Mouse (Mus musculus) liver, embryonic 14.5 days (tissue): ENCODE measurements around the gene Ttn. TPM values are rescaled to one million over a fixed set of nuclear protein-coding genes. Genes with fewer than 3 reads are reported as not detected.

Experiments
- ATAC-seq: fragments of 200-750 bp; cut with Nextera tagmentation; 2 replicates; pipeline ENCODE4 v1.8.0; 2017; ENCODE audit warnings: moderate number of reproducible peaks, mild to moderate bottlenecking, moderate library complexity; ENCODE audit not compliant: insufficient read depth
- DNase-seq, 3 experiments: peaks; one replicate each; pipeline ENCODE4 v3.0.0-alpha.2; 2012 to 2013; ENCODE audit warnings: low read depth in 3 of 3, low spot score in 3 of 3
- H3K27ac ChIP-seq: fragments of 300-500 bp; sonication (generic); 2 replicates; pipeline ENCODE4 v1.5.1; 2014; ENCODE audit warnings: moderate library complexity, mild to moderate bottlenecking, control low read depth, inconsistent platforms
- H3K27me3 ChIP-seq: fragments of 300-500 bp; sonication (generic); 2 replicates; pipeline ENCODE4 v1.6.1; 2014; ENCODE audit warnings: mild to moderate bottlenecking, low read length, moderate library complexity; ENCODE audit not compliant: control insufficient read depth, insufficient read depth
- H3K36me3 ChIP-seq: fragments of 300-500 bp; sonication (generic); replicated peaks from 2 replicates; pipeline ENCODE4 v1.6.1; 2014; ENCODE audit warnings: low read depth; ENCODE audit not compliant: control insufficient read depth, insufficient read depth
- H3K4me1 ChIP-seq, 2 experiments: fragments of 200-500 bp in 1 of 2; fragments of 300-500 bp in 1 of 2; sonication (generic) in 1 of 2; replicated peaks; 2 replicates each; pipeline ENCODE4 v1.6.1; 2012 to 2014; ENCODE audit warnings: antibody characterized with exemption in 1 of 2, inconsistent platforms in 1 of 2, low read length in 1 of 2; ENCODE audit not compliant: control insufficient read depth in 2 of 2, insufficient read depth in 2 of 2
- H3K4me2 ChIP-seq: fragments of 300-500 bp; sonication (generic); 2 replicates; pipeline ENCODE4 v1.6.1; 2014; ENCODE audit warnings: low read depth, mild to moderate bottlenecking, control low read depth, moderate library complexity
- H3K4me3 ChIP-seq, 2 experiments: fragments of 200-500 bp in 1 of 2; fragments of 300-500 bp in 1 of 2; sonication (generic) in 1 of 2; 2 replicates each; pipeline ENCODE4 v1.5.1; 2012 to 2014; ENCODE audit warnings: low read depth in 2 of 2, low read length in 2 of 2, mild to moderate bottlenecking in 2 of 2, control low read depth in 1 of 2, inconsistent platforms in 1 of 2, moderate library complexity in 1 of 2; ENCODE audit not compliant: insufficient read depth in 1 of 2
- H3K9ac ChIP-seq: fragments of 300-500 bp; sonication (generic); replicated peaks from 2 replicates; pipeline ENCODE4 v1.6.1; 2014; ENCODE audit warnings: mild to moderate bottlenecking, control low read depth, moderate library complexity
- H3K9me3 ChIP-seq: fragments of 300-500 bp; sonication (generic); 2 replicates; pipeline ENCODE4 v1.6.1; 2016; ENCODE audit warnings: low read length, mixed read lengths; ENCODE audit not compliant: control insufficient read depth
- CTCF ChIP-seq: IDR thresholded peaks from 2 replicates; pipeline ENCODE4 v1.5.1; 2016; ENCODE audit warnings: antibody characterized with exemption, low read depth, control low read depth
- EP300 ChIP-seq: IDR thresholded peaks from 2 replicates; pipeline ENCODE4 v1.6.1; 2016; ENCODE audit warnings: antibody characterized with exemption, low read depth
- WGBS: fragments of 180-500 bp; shearing (Covaris S2); extraction: QIAGEN DNeasy Blood & Tissue Kit; methylation state at CpG from one replicate; pipeline ENCODE4 v1.1.7; 2014; ENCODE audit not compliant: insufficient replicate concordance; 5-methylcytosine and 5-hydroxymethylcytosine counted together
- polyA plus RNA-seq, 2 experiments: library from polyadenylated mRNA; depleted of rRNA in 1 of 2; stranded (reverse) in 1 of 2; unstranded in 1 of 2; fragments of >200 nt; fragmentation: Nextera tagmentation in 1 of 2; extraction: Ambion mirVana in 1 of 2; gene quantifications; 2 replicates each; pipeline versions ENCODE4 v1.2.1 to v1.2.3; 2012 to 2014

Gene Ttn
- polyA plus RNA-seq, 2 experiments: under 0.01 to 0.13 TPM

GRCm38 (mm10) chr2:76972051-76972450 lies 10.3 kb downstream of the Ttn start:
- H3K9ac ChIP-seq: no peak overlapping the region
- H3K4me3 ChIP-seq: no peak overlapping the region
- H3K27ac ChIP-seq: no peak overlapping the region
- ATAC-seq (no peak), DNase-seq (no peak)
- no peak overlapping the region for H3K4me2 ChIP-seq
- no peaks in the 10 kb centered on the region for H3K36me3 ChIP-seq
- no peaks in the 10 kb centered on the region for H3K9me3 ChIP-seq
- H3K27me3 ChIP-seq: no peaks in the 10 kb centered on the region
- TF ChIP-seq CTCF (no peak), EP300 (no peak)
- no peaks in the 10 kb centered on the region for H3K4me1 ChIP-seq
- WGBS: 50% methylated on average over 4 of the region's 4 CpGs

DNA sequence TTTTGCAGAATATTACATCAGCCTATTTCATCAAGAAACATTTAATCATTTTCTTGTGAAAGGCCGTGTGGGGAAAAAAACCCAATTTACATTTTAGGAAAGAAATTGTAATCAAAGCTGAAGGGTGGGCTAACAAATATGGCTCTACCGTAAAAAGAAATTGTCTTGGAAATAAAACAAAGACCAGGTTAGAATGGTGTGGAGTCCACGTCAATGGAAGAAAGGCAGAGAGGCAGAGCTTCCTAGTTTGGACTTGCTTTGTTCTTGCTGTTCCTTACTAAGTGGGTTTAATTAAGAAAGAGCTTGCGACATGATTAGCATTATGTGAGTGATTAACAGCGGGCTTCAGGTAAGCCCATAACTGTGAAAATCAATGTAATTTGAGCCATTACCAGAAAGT lies 11.3 kb downstream of the Ttn start:
- TF ChIP-seq CTCF (no peak), EP300 (no peak)
- ATAC-seq (no peak), DNase-seq (no peak)
- Histone ChIP-seq H3K36me3 (no peaks in the 10 kb centered on the region), H3K9me3 (no peaks in the 10 kb centered on the region), H3K4me3 (no peak overlapping the region), H3K27me3 (no peaks in the 10 kb centered on the region), H3K4me2 (no peak overlapping the region), H3K27ac (no peak overlapping the region), H3K4me1 (no peaks in the 10 kb centered on the region), H3K9ac (no peak overlapping the region)
- 56% methylated on average over 5 of the region's 5 CpGs for WGBS

- 11% methylated on average over 4 of the region's 4 CpGs for WGBS
These were observed 11.7 kb downstream of the Ttn start for GRCm38 (mm10) chr2:76970669-76971068.

DNA sequence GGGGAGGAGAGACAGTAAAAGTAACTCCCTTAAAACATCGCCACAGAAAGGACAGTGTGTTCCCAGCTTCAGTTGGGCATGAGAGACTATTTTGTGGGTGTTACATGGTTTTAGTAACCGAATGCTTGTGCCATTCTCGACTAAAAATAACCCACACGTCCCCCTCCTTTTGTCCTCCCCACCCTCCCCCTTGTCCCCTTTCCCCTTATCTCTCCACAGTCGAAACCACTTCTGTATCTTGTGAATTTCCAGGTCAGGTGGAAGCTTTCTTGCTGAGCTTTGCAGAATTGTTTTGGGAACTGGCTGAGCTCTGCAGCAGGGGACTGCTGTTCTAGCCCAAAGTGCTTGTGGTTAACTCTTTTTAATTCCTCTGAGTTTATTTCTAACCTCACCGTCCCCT lies 12.1 kb downstream of the Ttn start:
- Histone ChIP-seq H3K36me3 (no peaks in the 10 kb centered on the region), H3K9ac (no peak overlapping the region), H3K4me3 (no peak overlapping the region), H3K9me3 (no peaks in the 10 kb centered on the region), H3K27me3 (no peaks in the 10 kb centered on the region), H3K4me1 (no peaks in the 10 kb centered on the region), H3K4me2 (no peak overlapping the region), H3K27ac (no peak overlapping the region)
- ATAC-seq (no peak), DNase-seq (no peak)
- 11% methylated on average over 6 of the region's 6 CpGs for WGBS
- TF ChIP-seq CTCF (no peak), EP300 (no peak)

More at GRCm38 (mm10) chr2:76970669-76971068, 11.7 kb downstream of the Ttn start:
- no peak for ATAC-seq
- Histone ChIP-seq H3K4me1 (no peaks in the 10 kb centered on the region), H3K4me2 (no peak overlapping the region), H3K9ac (no peak overlapping the region), H3K36me3 (no peaks in the 10 kb centered on the region), H3K9me3 (no peaks in the 10 kb centered on the region), H3K4me3 (no peak overlapping the region), H3K27me3 (no peaks in the 10 kb centered on the region), H3K27ac (no peak overlapping the region)
- TF ChIP-seq EP300 (no peak), CTCF (peak; percentile 16; the same call in 1 of the 2 replicates)
- DNase-seq: no peak

DNA sequence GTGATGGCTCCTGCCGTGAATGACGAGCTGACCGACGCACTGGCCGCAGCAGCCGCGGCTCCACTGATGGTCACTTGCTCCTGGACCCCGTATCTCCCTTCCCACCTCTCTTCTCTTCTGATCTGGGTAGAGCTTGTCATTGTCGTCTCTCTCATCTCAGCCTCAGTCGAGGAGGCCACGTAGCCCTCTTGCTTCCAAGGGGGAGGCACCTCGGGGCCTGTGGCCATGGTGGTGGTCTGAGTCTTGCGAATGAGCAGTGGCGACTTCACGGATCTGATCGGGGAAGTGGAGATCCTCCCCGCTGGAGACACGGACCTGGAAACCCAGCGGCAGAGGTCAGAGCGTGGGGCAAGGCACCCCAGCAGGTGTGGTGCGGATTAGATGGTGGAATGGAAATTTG lies 12.7 kb downstream of the Ttn start:
- 61% methylated on average over 21 of the region's 21 CpGs for WGBS
- Histone ChIP-seq H3K36me3 (no peaks in the 10 kb centered on the region), H3K4me3 (no peak overlapping the region), H3K27ac (no peak overlapping the region), H3K27me3 (no peaks in the 10 kb centered on the region), H3K4me2 (no peak overlapping the region), H3K9me3 (no peaks in the 10 kb centered on the region), H3K4me1 (no peaks in the 10 kb centered on the region), H3K9ac (no peak overlapping the region)
- TF ChIP-seq CTCF: no peak
- no peak for TF ChIP-seq EP300
- ATAC-seq: no peak
- DNase-seq: no peak
